Mouse (Mus musculus): ENCODE measurements around the gene Med28. TPM values are rescaled to one million over a fixed set of nuclear protein-coding genes. Genes with fewer than 3 reads are reported as not detected.

Gene Med28
- polyA plus RNA-seq (2016; fragmentation: Nextera tagmentation; extraction: Ambion mirVana): 314 and 323 TPM in 2 replicates

GRCm38 (mm10) chr5:45519960-45520808 lies at the start of gene Med28:
Gene Med28 (plus strand): TSS chr5:45520229.
- peak; percentile 99 for DNase-seq (ENCODE audit: low spot score)
- no peaks in the 10 kb centered on the region for H3K9me3 ChIP-seq (replicated peaks)
- peak within 1 kb of the TSS; percentile 94 for H3K27ac ChIP-seq
- WGBS: 3% methylated on average over 56 of the region's 56 CpGs
- H3K4me3 ChIP-seq: peak within 1 kb of the TSS; percentile 96
- peaks cover 13% of the 10 kb centered on the region for H3K4me1 ChIP-seq
- H3K36me3 ChIP-seq: peaks cover 41% of the 10 kb centered on the region
- no peaks in the 10 kb centered on the region for H3K27me3 ChIP-seq (ENCODE audit: low read depth, poor library complexity, severe bottlenecking)

- 50% methylated on average over 7 of the region's 7 CpGs for WGBS
- peak; percentile 28 for DNase-seq (ENCODE audit: low spot score)
- H3K9me3 ChIP-seq (replicated peaks): no peaks in the 10 kb centered on the region
- H3K36me3 ChIP-seq: no peaks in the 10 kb centered on the region
- no peak overlapping the region for H3K4me3 ChIP-seq
- H3K27me3 ChIP-seq (ENCODE audit: low read depth, poor library complexity, severe bottlenecking): no peaks in the 10 kb centered on the region
- no peak overlapping the region for H3K27ac ChIP-seq
- peaks cover 5% of the 10 kb centered on the region for H3K4me1 ChIP-seq
These were observed 47.1 kb upstream of the Med28 start for GRCm38 (mm10) chr5:45472880-45473450.

GRCm38 (mm10) chr5:45473521-45473920 lies 46.5 kb upstream of the Med28 start:
- Histone ChIP-seq H3K27ac (no peak overlapping the region), H3K4me3 (no peak overlapping the region), H3K27me3 (ENCODE audit: low read depth, poor library complexity, severe bottlenecking) (no peaks in the 10 kb centered on the region), H3K4me1 (peaks cover 5% of the 10 kb centered on the region), H3K9me3 (replicated peaks) (no peaks in the 10 kb centered on the region), H3K36me3 (no peaks in the 10 kb centered on the region)
- 100% methylated on average over 1 of the region's 1 CpGs for WGBS
- no peak for DNase-seq (ENCODE audit: low spot score)

GRCm38 (mm10) chr5:45474215-45474614 lies 45.8 kb upstream of the Med28 start:
- H3K27me3 ChIP-seq (ENCODE audit: low read depth, poor library complexity, severe bottlenecking): no peaks in the 10 kb centered on the region
- H3K4me3 ChIP-seq: no peak overlapping the region
- 37% methylated on average over 6 of the region's 6 CpGs for WGBS
- no peak overlapping the region for H3K27ac ChIP-seq
- H3K4me1 ChIP-seq: peaks cover 5% of the 10 kb centered on the region
- DNase-seq (ENCODE audit: low spot score): peak; percentile 29
- H3K9me3 ChIP-seq (replicated peaks): no peaks in the 10 kb centered on the region
- no peaks in the 10 kb centered on the region for H3K36me3 ChIP-seq

GRCm38 (mm10) chr5:45474758-45475157 lies 45.3 kb upstream of the Med28 start:
- WGBS: 77% methylated on average over 3 of the region's 4 CpGs
- H3K27ac ChIP-seq: no peak overlapping the region

GRCm38 (mm10) chr5:45475771-45476170 lies 44.3 kb upstream of the Med28 start:
- Histone ChIP-seq H3K4me3 (no peak overlapping the region), H3K9me3 (replicated peaks) (no peaks in the 10 kb centered on the region), H3K27ac (no peak overlapping the region), H3K27me3 (ENCODE audit: low read depth, poor library complexity, severe bottlenecking) (no peaks in the 10 kb centered on the region), H3K4me1 (peaks cover 5% of the 10 kb centered on the region), H3K36me3 (no peaks in the 10 kb centered on the region)
- peak; percentile 25 for DNase-seq (ENCODE audit: low spot score)
- WGBS: 94% methylated on average over 5 of the region's 5 CpGs

More at GRCm38 (mm10) chr5:45474758-45475157, 45.3 kb upstream of the Med28 start:
- H3K27me3 ChIP-seq (ENCODE audit: low read depth, poor library complexity, severe bottlenecking): no peaks in the 10 kb centered on the region
- no peak overlapping the region for H3K4me3 ChIP-seq
- no peak for DNase-seq (ENCODE audit: low spot score)
- no peaks in the 10 kb centered on the region for H3K36me3 ChIP-seq
- peaks cover 5% of the 10 kb centered on the region for H3K4me1 ChIP-seq
- H3K9me3 ChIP-seq (replicated peaks): no peaks in the 10 kb centered on the region

GRCm38 (mm10) chr5:45476288-45476687 lies 43.7 kb upstream of the Med28 start:
- Histone ChIP-seq H3K4me3 (no peak overlapping the region), H3K9me3 (replicated peaks) (no peaks in the 10 kb centered on the region), H3K36me3 (no peaks in the 10 kb centered on the region), H3K27ac (no peak overlapping the region), H3K4me1 (peaks cover 5% of the 10 kb centered on the region), H3K27me3 (ENCODE audit: low read depth, poor library complexity, severe bottlenecking) (no peaks in the 10 kb centered on the region)
- WGBS: 74% methylated on average over 6 of the region's 6 CpGs
- DNase-seq (ENCODE audit: low spot score): peak; percentile 13

GRCm38 (mm10) chr5:45477601-45478000 lies 42.4 kb upstream of the Med28 start:
- WGBS: 85% methylated on average over 7 of the region's 7 CpGs
- DNase-seq (ENCODE audit: low spot score): peak; percentile 18
- Histone ChIP-seq H3K4me1 (peaks cover 5% of the 10 kb centered on the region), H3K36me3 (no peaks in the 10 kb centered on the region), H3K4me3 (no peak overlapping the region), H3K27ac (no peak overlapping the region), H3K27me3 (ENCODE audit: low read depth, poor library complexity, severe bottlenecking) (no peaks in the 10 kb centered on the region), H3K9me3 (replicated peaks) (no peaks in the 10 kb centered on the region)

GRCm38 (mm10) chr5:45480066-45480465 lies 40.0 kb upstream of the Med28 start:
- H3K4me1 ChIP-seq: no peaks in the 10 kb centered on the region
- H3K27ac ChIP-seq: no peak overlapping the region
- H3K36me3 ChIP-seq: no peaks in the 10 kb centered on the region
- no peaks in the 10 kb centered on the region for H3K9me3 ChIP-seq (replicated peaks)
- WGBS: 80% methylated on average over 1 of the region's 1 CpGs
- H3K4me3 ChIP-seq: no peak overlapping the region
- peak; percentile 8 for DNase-seq (ENCODE audit: low spot score)
- H3K27me3 ChIP-seq (ENCODE audit: low read depth, poor library complexity, severe bottlenecking): no peaks in the 10 kb centered on the region

DNA sequence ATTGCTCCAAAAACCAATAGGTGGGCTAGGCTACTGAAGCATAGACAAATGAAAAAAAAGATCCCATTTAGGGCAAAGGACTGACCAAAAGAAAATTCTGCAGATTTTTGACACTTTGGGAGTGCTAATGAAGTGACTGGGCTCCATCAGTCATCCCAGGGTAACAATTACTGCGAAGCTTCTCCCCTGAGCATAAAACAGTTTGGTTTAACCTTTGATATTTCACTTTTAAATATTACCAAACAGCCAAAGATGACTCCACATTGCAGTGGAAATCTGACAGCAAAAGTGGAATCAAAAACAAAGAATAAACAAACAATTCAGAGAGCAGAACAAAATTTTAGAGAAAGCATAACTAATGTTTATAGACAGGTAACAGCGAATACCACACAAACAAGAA lies 38.9 kb upstream of the Med28 start:
- DNase-seq (ENCODE audit: low spot score): no peak
- Histone ChIP-seq H3K36me3 (no peaks in the 10 kb centered on the region), H3K27ac (no peak overlapping the region), H3K27me3 (ENCODE audit: low read depth, poor library complexity, severe bottlenecking) (no peaks in the 10 kb centered on the region), H3K4me1 (no peaks in the 10 kb centered on the region), H3K4me3 (no peak overlapping the region), H3K9me3 (replicated peaks) (no peaks in the 10 kb centered on the region)
- 91% methylated on average over 2 of the region's 2 CpGs for WGBS

GRCm38 (mm10) chr5:45482607-45483006 lies 37.4 kb upstream of the Med28 start:
- DNase-seq (ENCODE audit: low spot score): peak; percentile 2
- Histone ChIP-seq H3K27ac (no peak overlapping the region), H3K4me3 (no peak overlapping the region), H3K27me3 (ENCODE audit: low read depth, poor library complexity, severe bottlenecking) (no peaks in the 10 kb centered on the region), H3K9me3 (replicated peaks) (no peaks in the 10 kb centered on the region), H3K36me3 (no peaks in the 10 kb centered on the region), H3K4me1 (no peaks in the 10 kb centered on the region)
- WGBS: 75% methylated on average over 3 of the region's 3 CpGs

- Histone ChIP-seq H3K4me1 (no peaks in the 10 kb centered on the region), H3K36me3 (no peaks in the 10 kb centered on the region), H3K9me3 (replicated peaks) (no peaks in the 10 kb centered on the region), H3K27me3 (ENCODE audit: low read depth, poor library complexity, severe bottlenecking) (no peaks in the 10 kb centered on the region), H3K4me3 (no peak overlapping the region), H3K27ac (no peak overlapping the region)
- 78% methylated on average over 1 of the region's 1 CpGs for WGBS
- DNase-seq (ENCODE audit: low spot score): peak; percentile 1
These were observed 36.4 kb upstream of the Med28 start for GRCm38 (mm10) chr5:45483654-45484053.

DNA sequence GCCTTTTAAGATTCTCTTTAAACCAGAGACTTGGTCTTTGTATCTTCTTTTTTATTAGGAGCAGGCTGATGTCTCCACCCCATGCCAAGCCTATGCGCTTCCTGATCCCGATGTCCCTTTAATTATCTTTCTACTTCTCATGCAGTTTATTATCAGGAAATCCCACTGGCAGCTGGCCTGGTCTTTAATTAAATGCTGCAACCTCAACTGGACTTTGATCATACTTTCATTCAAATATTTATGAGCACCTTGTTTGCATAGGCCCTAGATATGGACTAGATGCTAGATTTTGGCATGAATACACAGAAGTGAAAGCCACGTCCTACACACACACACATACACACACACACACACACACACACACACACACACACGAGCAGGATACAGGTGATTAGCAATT lies 28.3 kb upstream of the Med28 start:
- Histone ChIP-seq H3K27ac (no peak overlapping the region), H3K36me3 (peaks cover 17% of the 10 kb centered on the region), H3K4me3 (no peak overlapping the region), H3K9me3 (replicated peaks) (no peaks in the 10 kb centered on the region), H3K4me1 (peaks cover 15% of the 10 kb centered on the region), H3K27me3 (ENCODE audit: low read depth, poor library complexity, severe bottlenecking) (no peaks in the 10 kb centered on the region)
- peak; percentile 15 for DNase-seq (ENCODE audit: low spot score)
- WGBS: 78% methylated on average over 4 of the region's 4 CpGs

Data from limb, embryonic 10.5 days (tissue).